Mouse (Mus musculus) MEL (cell line): ENCODE measurements around the gene Scd3. TPM values are rescaled to one million over a fixed set of nuclear protein-coding genes. Genes with fewer than 3 reads are reported as not detected.
A peak's percentile ranks its signal among the peaks of the same experiment; 100 is the strongest.

Source experiments
- DNase-seq: peaks from one replicate; pipeline ENCODE4 v3.0.0; 2011; ENCODE audit warnings: low read depth, low spot score
- H3K27ac ChIP-seq: 2 replicates; pipeline ENCODE4 v1.5.1; 2012; ENCODE audit warnings: low read depth, mild to moderate bottlenecking, control low read depth, low read length, moderate library complexity; ENCODE audit not compliant: control insufficient read depth
- H3K27me3 ChIP-seq, 2 experiments: fragments of 150-350 bp in 1 of 2; sonication (generic) in 1 of 2; 2 replicates each; pipeline ENCODE4 v1.6.1; 2012; ENCODE audit warnings: low read length in 2 of 2, mild to moderate bottlenecking in 2 of 2, improper control_type of control experiment in 1 of 2, moderate library complexity in 1 of 2; ENCODE audit not compliant: insufficient read depth in 2 of 2, control insufficient read depth in 1 of 2
- H3K36me3 ChIP-seq, 2 experiments: 2 replicates each; pipeline ENCODE4 v1.6.1; 2012 to 2014; ENCODE audit warnings: low read length in 2 of 2, improper control_type of control experiment in 1 of 2, inconsistent platforms in 1 of 2, mild to moderate bottlenecking in 1 of 2; ENCODE audit not compliant: insufficient read depth in 2 of 2, control insufficient read depth in 1 of 2
- H3K4me1 ChIP-seq, 2 experiments: fragments of 150-350 bp in 1 of 2; sonication (generic) in 1 of 2; 2 replicates each; pipeline ENCODE4 v1.6.1; 2012; ENCODE audit warnings: low read length in 2 of 2, improper control_type of control experiment in 1 of 2, mild to moderate bottlenecking in 1 of 2; ENCODE audit not compliant: insufficient read depth in 2 of 2, control insufficient read depth in 1 of 2
- H3K4me3 ChIP-seq, 2 experiments: fragments of 150-350 bp in 1 of 2; sonication (generic) in 1 of 2; 2 replicates each; pipeline ENCODE4 v1.5.1; 2012; ENCODE audit warnings: low read depth in 2 of 2, low read length in 2 of 2, mild to moderate bottlenecking in 2 of 2, moderate library complexity in 2 of 2, control low read depth in 1 of 2, improper control_type of control experiment in 1 of 2; ENCODE audit not compliant: control insufficient read depth in 1 of 2, insufficient read depth in 1 of 2
- H3K79me2 ChIP-seq: 2 replicates; pipeline ENCODE4 v1.6.1; 2012; ENCODE audit warnings: mild to moderate bottlenecking, low read length, moderate library complexity; ENCODE audit not compliant: control insufficient read depth, poor library complexity, insufficient read depth
- H3K9ac ChIP-seq: 2 replicates; pipeline ENCODE4 v1.6.1; 2012; ENCODE audit warnings: low read depth, mild to moderate bottlenecking, control low read depth, low read length, moderate library complexity; ENCODE audit not compliant: control insufficient read depth, poor library complexity, severe bottlenecking
- H3K9me3 ChIP-seq: fragments of 150-350 bp; sonication (generic); replicated peaks from 2 replicates; pipeline ENCODE4 v1.6.1; 2012; ENCODE audit warnings: mild to moderate bottlenecking, low read length, improper control_type of control experiment, moderate library complexity; ENCODE audit not compliant: insufficient read depth
- BHLHE40 ChIP-seq: IDR thresholded peaks from 2 replicates; pipeline ENCODE4 v1.6.1; 2012; ENCODE audit warnings: low read depth, mild to moderate bottlenecking, inconsistent platforms, low read length, improper control_type of control experiment, borderline replicate concordance
- CHD1 ChIP-seq: IDR thresholded peaks from 2 replicates; pipeline ENCODE4 v1.6.1; 2012; ENCODE audit warnings: low read depth, mild to moderate bottlenecking, inconsistent platforms, low read length, improper control_type of control experiment
- CHD2 ChIP-seq: IDR thresholded peaks from 2 replicates; pipeline ENCODE4 v1.6.1; 2011; ENCODE audit warnings: low read length, improper control_type of control experiment
- CTCF ChIP-seq, 3 experiments: IDR thresholded peaks in 2 of 3; conservative IDR thresholded peaks in 1 of 3; 2 replicates each; pipeline ENCODE4 v1.5.1; 2011 to 2012; ENCODE audit warnings: low read length in 3 of 3, low read depth in 2 of 3, mild to moderate bottlenecking in 2 of 3, improper control_type of control experiment in 1 of 3, inconsistent platforms in 1 of 3, mixed read lengths in 1 of 3, moderate library complexity in 1 of 3; ENCODE audit not compliant: control insufficient read depth in 1 of 3, insufficient read depth in 1 of 3, poor library complexity in 1 of 3, severe bottlenecking in 1 of 3
- E2F4 ChIP-seq: IDR thresholded peaks from 2 replicates; pipeline ENCODE4 v1.6.1; 2011; ENCODE audit warnings: low read depth, low read length, improper control_type of control experiment, borderline replicate concordance
- ELF1 ChIP-seq: IDR thresholded peaks from 2 replicates; pipeline ENCODE4 v1.6.1; 2014; ENCODE audit warnings: low read depth, mild to moderate bottlenecking, inconsistent platforms, low read length, improper control_type of control experiment, moderate library complexity
- EP300 ChIP-seq, 2 experiments: IDR thresholded peaks; 2 replicates each; pipeline ENCODE4 v1.6.1; 2011; ENCODE audit warnings: improper control_type of control experiment in 2 of 2, low read length in 2 of 2, low read depth in 1 of 2, mild to moderate bottlenecking in 1 of 2
- ETS1 ChIP-seq: IDR thresholded peaks from 2 replicates; pipeline ENCODE4 v1.6.1; 2012; ENCODE audit warnings: low read depth, mild to moderate bottlenecking, inconsistent platforms, low read length, improper control_type of control experiment, moderate library complexity
- GABPA ChIP-seq: IDR thresholded peaks from 2 replicates; pipeline ENCODE4 v1.6.1; 2012; ENCODE audit warnings: low read depth, mild to moderate bottlenecking, inconsistent platforms, low read length, improper control_type of control experiment, moderate library complexity
- GATA1 ChIP-seq: IDR thresholded peaks from 2 replicates; pipeline ENCODE4 v1.6.1; 2011; ENCODE audit warnings: low read depth, low read length, improper control_type of control experiment
- HCFC1 ChIP-seq: IDR thresholded peaks from 2 replicates; pipeline ENCODE4 v1.6.1; 2012; ENCODE audit warnings: low read depth, mild to moderate bottlenecking, inconsistent platforms, low read length, improper control_type of control experiment, moderate library complexity
- JUND ChIP-seq: IDR thresholded peaks from 2 replicates; pipeline ENCODE4 v1.6.1; 2011; ENCODE audit warnings: low read depth, mild to moderate bottlenecking, improper control_type of control experiment, low read length
- KAT2A ChIP-seq: conservative IDR thresholded peaks from 2 replicates; pipeline ENCODE4 v1.6.1; 2012; ENCODE audit warnings: low read depth, low read length, improper control_type of control experiment, inconsistent platforms
- MAFK ChIP-seq: IDR thresholded peaks from 2 replicates; pipeline ENCODE4 v1.6.1; 2011; ENCODE audit warnings: low read depth, mild to moderate bottlenecking, low read length, improper control_type of control experiment, borderline replicate concordance
- MAX ChIP-seq: IDR thresholded peaks from 2 replicates; pipeline ENCODE4 v1.6.1; 2011; ENCODE audit warnings: low read length, improper control_type of control experiment
- MAZ ChIP-seq: IDR thresholded peaks from 2 replicates; pipeline ENCODE4 v1.6.1; 2012; ENCODE audit warnings: low read depth, mild to moderate bottlenecking, inconsistent platforms, low read length, improper control_type of control experiment
- MEF2A ChIP-seq: IDR thresholded peaks from 2 replicates; pipeline ENCODE4 v1.6.1; 2014; ENCODE audit warnings: low read depth, mild to moderate bottlenecking, inconsistent platforms, low read length, improper control_type of control experiment; ENCODE audit not compliant: poor library complexity, insufficient replicate concordance, severe bottlenecking; ENCODE audit errors: extremely low read depth
- MYB ChIP-seq: IDR thresholded peaks from 2 replicates; pipeline ENCODE4 v1.6.1; 2011; ENCODE audit warnings: mild to moderate bottlenecking, low read depth, low read length, improper control_type of control experiment
- MYC ChIP-seq: IDR thresholded peaks from 2 replicates; pipeline ENCODE4 v1.6.1; 2011; ENCODE audit warnings: low read depth, mild to moderate bottlenecking, low read length, improper control_type of control experiment, moderate library complexity
- NELFE ChIP-seq: IDR thresholded peaks from 2 replicates; pipeline ENCODE4 v1.6.1; 2011; ENCODE audit warnings: low read depth, low read length, improper control_type of control experiment
- NRF1 ChIP-seq: IDR thresholded peaks from 2 replicates; pipeline ENCODE4 v1.6.1; 2014; ENCODE audit warnings: low read depth, mild to moderate bottlenecking, inconsistent platforms, low read length, improper control_type of control experiment, moderate library complexity; ENCODE audit not compliant: poor library complexity, insufficient read depth, severe bottlenecking
- POLR2A ChIP-seq, 2 experiments: IDR thresholded peaks; 2 replicates each; pipeline ENCODE4 v1.6.1; 2011 to 2012; ENCODE audit warnings: low read length in 2 of 2, mild to moderate bottlenecking in 2 of 2, control low read depth in 1 of 2, improper control_type of control experiment in 1 of 2, low read depth in 1 of 2, moderate library complexity in 1 of 2; ENCODE audit not compliant: control insufficient read depth in 1 of 2, insufficient read depth in 1 of 2, poor library complexity in 1 of 2
- POLR2AphosphoS2 ChIP-seq: IDR thresholded peaks from 2 replicates; pipeline ENCODE4 v1.6.1; 2011; ENCODE audit warnings: low read length, improper control_type of control experiment
- POLR2AphosphoS5 ChIP-seq: IDR thresholded peaks from 2 replicates; pipeline ENCODE4 v1.6.1; 2012; ENCODE audit warnings: low read depth, borderline replicate concordance, mild to moderate bottlenecking, inconsistent platforms, low read length, moderate library complexity, mixed read lengths
- RAD21 ChIP-seq: IDR thresholded peaks from 2 replicates; pipeline ENCODE4 v1.6.1; 2011; ENCODE audit warnings: mild to moderate bottlenecking, low read depth, low read length, improper control_type of control experiment
- RCOR1 ChIP-seq: IDR thresholded peaks from 2 replicates; pipeline ENCODE4 v1.6.1; 2012; ENCODE audit warnings: low read depth, mild to moderate bottlenecking, inconsistent platforms, low read length, improper control_type of control experiment
- SIN3A ChIP-seq: IDR thresholded peaks from 2 replicates; pipeline ENCODE4 v1.6.1; 2012; ENCODE audit warnings: low read length, improper control_type of control experiment, inconsistent platforms
- SMC3 ChIP-seq: IDR thresholded peaks from 2 replicates; pipeline ENCODE4 v1.6.1; 2011; ENCODE audit warnings: low read depth, low read length, improper control_type of control experiment
- TAL1 ChIP-seq: IDR thresholded peaks from 2 replicates; pipeline ENCODE4 v1.6.1; 2012; ENCODE audit warnings: mild to moderate bottlenecking, inconsistent platforms, low read length, moderate library complexity, mixed read lengths
- USF1 ChIP-seq: IDR thresholded peaks from 2 replicates; pipeline ENCODE4 v1.6.1; 2014; ENCODE audit warnings: low read depth, mild to moderate bottlenecking, inconsistent platforms, low read length, improper control_type of control experiment, moderate library complexity
- USF2 ChIP-seq, 2 experiments: IDR thresholded peaks; 2 replicates each; pipeline ENCODE4 v1.6.1; 2011 to 2012; ENCODE audit warnings: improper control_type of control experiment in 2 of 2, low read length in 2 of 2, borderline replicate concordance in 1 of 2, inconsistent platforms in 1 of 2, low read depth in 1 of 2, mild to moderate bottlenecking in 1 of 2; ENCODE audit not compliant: insufficient read depth in 1 of 2
- ZC3H11A ChIP-seq: IDR thresholded peaks from 2 replicates; pipeline ENCODE4 v1.6.1; 2012; ENCODE audit warnings: low read depth, mild to moderate bottlenecking, inconsistent platforms, low read length, improper control_type of control experiment
- ZKSCAN1 ChIP-seq: IDR thresholded peaks from 2 replicates; pipeline ENCODE4 v1.6.1; 2012; ENCODE audit warnings: low read depth, mild to moderate bottlenecking, inconsistent platforms, low read length, improper control_type of control experiment, moderate library complexity
- ZMIZ1 ChIP-seq: IDR thresholded peaks from 2 replicates; pipeline ENCODE4 v1.6.1; 2012; ENCODE audit warnings: low read depth, mild to moderate bottlenecking, inconsistent platforms, low read length, improper control_type of control experiment, moderate library complexity
- ZNF384 ChIP-seq: IDR thresholded peaks from 2 replicates; pipeline ENCODE4 v1.6.1; 2012; ENCODE audit warnings: low read depth, mild to moderate bottlenecking, inconsistent platforms, low read length, improper control_type of control experiment
- polyA plus RNA-seq, 2 experiments: library from polyadenylated mRNA; stranded (reverse) in 1 of 2; unstranded in 1 of 2; fragments of >175 nt in 1 of 2; fragments of >200 nt in 1 of 2; gene quantifications; 2 replicates each; pipeline versions ENCODE4 v1.2.1 to v1.2.4; 2012; ENCODE audit warnings: low replicate concordance in 2 of 2, low read depth in 1 of 2; ENCODE audit not compliant: insufficient read length in 2 of 2, insufficient read depth in 1 of 2, missing spikeins in 1 of 2
- total RNA-seq: library from RNA; depleted of rRNA; stranded (reverse); fragments of 300-350 nt; gene quantifications from 2 replicates; pipeline ENCODE4 v1.2.3, GENCODE M21; 2012

Scd3 gene
- total and polyA plus RNA-seq, 3 experiments: 0.65 to 745 (median 0.96) TPM

DNA sequence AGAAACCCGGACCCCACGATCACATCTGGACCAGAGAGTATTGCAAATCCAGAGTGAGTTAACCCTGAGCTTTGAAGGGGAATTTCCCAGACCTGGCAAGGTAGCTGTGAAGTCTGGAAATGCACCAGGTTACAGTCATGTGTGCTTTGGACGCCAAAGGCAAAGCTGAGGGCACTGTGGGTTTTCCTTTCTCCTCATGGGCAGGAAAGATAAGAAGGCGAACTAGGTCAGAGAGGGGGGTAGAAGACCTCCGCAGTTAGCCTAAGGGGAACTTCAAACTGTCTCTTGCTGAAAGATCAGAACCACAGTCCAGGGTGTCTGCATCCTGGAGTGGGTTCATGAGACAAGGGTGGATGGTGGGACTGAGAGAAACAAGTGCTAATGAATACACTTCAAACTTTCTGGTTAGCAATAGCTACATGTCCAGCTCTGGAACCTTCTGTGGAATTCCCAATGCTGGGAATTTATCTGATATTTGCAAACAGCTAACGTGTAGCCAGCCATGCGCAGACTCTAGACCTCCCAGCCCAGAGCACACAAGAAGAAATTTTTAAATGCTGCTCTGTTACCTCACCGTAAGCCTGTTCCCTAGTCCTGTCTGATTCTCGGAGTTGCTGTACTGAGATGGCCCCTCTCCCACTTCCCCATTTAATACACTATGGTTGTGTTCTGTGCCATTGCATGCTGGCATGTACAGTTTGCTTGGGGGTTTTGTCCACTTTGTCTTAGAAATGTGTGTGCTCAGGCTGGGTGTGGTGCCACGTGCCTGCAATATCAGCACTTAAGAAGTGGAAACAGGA lies 5.8 kb upstream of the Scd3 start:
- no peaks in the 10 kb centered on the region for H3K79me2 ChIP-seq
- TF ChIP-seq ZKSCAN1 (no peak), NELFE (no peak; the same call in 1 of the 2 replicates), POLR2AphosphoS5 (no peak), E2F4 (no peak), TAL1 (peak; percentile 91), MYB (peak; percentile 65), POLR2AphosphoS2 (no peak), MAFK (peak; percentile 35; the same call in 1 of the 2 replicates), GATA1 (peak; percentile 91), CTCF (IDR thresholded peaks at IDR 0.05 in 2 of 3, conservative IDR thresholded peaks at IDR 0.05 in 1 of 3; ENCODE audit: control insufficient read depth in 1 of 3, insufficient read depth in 1 of 3, low read depth in 2 of 3, low read length in 3 of 3, poor library complexity in 1 of 3, severe bottlenecking in 1 of 3) (no peak), MYC (peak; percentile 28; the same call in 1 of the 2 replicates), USF1 (peak; percentile 66), POLR2A (IDR thresholded peaks at IDR 0.05; ENCODE audit: control insufficient read depth in 1 of 2, insufficient read depth in 1 of 2, low read depth in 1 of 2, low read length in 2 of 2, poor library complexity in 1 of 2) (no peak), JUND (no peak), EP300 (IDR thresholded peaks at IDR 0.05; ENCODE audit: low read depth in 1 of 2, low read length in 2 of 2) (peak; percentile 92 to 93), ZMIZ1 (0 out of 2 replicates have a peak, but pooled peaks have one; percentile 43), HCFC1 (no peak), MAX (peak; percentile 70), MEF2A (no peak), ZNF384 (no peak), RAD21 (no peak), ELF1 (no peak), KAT2A (no peak), SMC3 (no peak), NRF1 (no peak; the same call in 1 of the 2 replicates), CHD2 (peak; percentile 38; the same call in 1 of the 2 replicates), MAZ (peak; percentile 73; the same call in 1 of the 2 replicates), SIN3A (peak; percentile 49), GABPA (no peak), BHLHE40 (peak; percentile 61; the same call in 1 of the 2 replicates), RCOR1 (peak; percentile 83), ETS1 (peak; percentile 83), CHD1 (no peak), ZC3H11A (no peak), USF2 (IDR thresholded peaks at IDR 0.05; ENCODE audit: borderline replicate concordance in 1 of 2, insufficient read depth in 1 of 2, low read depth in 1 of 2, low read length in 2 of 2) (no peak)

More for the DNA sequence above, 5.8 kb upstream of the Scd3 start:
- Histone ChIP-seq H3K27ac (peak overlapping the region; percentile 65), H3K4me1 (peaks cover 8 to 31% of the 10 kb centered on the region in 2 experiments), H3K9ac (peak overlapping the region; percentile 6), H3K27me3 (peaks cover 0 to 3% of the 10 kb centered on the region in 2 experiments; a peak in 2 of 4 replicates), H3K36me3 (peaks cover 0 to 17% of the 10 kb centered on the region in 2 experiments; a peak in 2 of 4 replicates), H3K9me3 (no peaks in the 10 kb centered on the region), H3K4me3 (peak overlapping the region in 1 of 2 experiments; percentile 13; a peak in 1 of 4 replicates)
- DNase-seq: peak; percentile 80
